Mouse (Mus musculus) heart, adult 18-20 months (tissue): Measurements from ENCODE around the gene Psmb10. TPM values are rescaled to one million over a fixed set of nuclear protein-coding genes. Genes with fewer than 3 reads are reported as not detected.
A peak's percentile ranks its signal among the peaks of the same experiment; 100 is the strongest.
"Not testable (repeated sequence)": the region's sequence is repeated elsewhere in the genome, so short reads cannot be mapped to it uniquely, and the experiment has no call there.

ENCODE experiments used
- DNase-seq, 2 experiments: peaks; one replicate each; pipeline ENCODE4 v3.0.0; 2021 to 2022; ENCODE audit warnings: mixed read lengths in 1 of 2
- long read RNA-seq, 2 experiments: library from polyadenylated mRNA; stranded (forward); transcript quantifications; one replicate each; pipeline ENCODE4 v2.0.0; 2021
- total RNA-seq, 2 experiments: library from RNA; stranded (reverse); gene quantifications; 2 replicates each; pipeline ENCODE4 v1.2.3; 2021

Psmb10 gene
- 10 to 100 TPM; 72.5 to 92.1 TPM for total RNA-seq
- long read RNA-seq, experiment 1, transcript Psmb10-201 (8 exons, 1,311 nt) = major isoform, 36 of 40 reads
- long read RNA-seq, experiment 1, partial matches to known transcripts = 2 of 40 reads
- long read RNA-seq, experiment 1, other reads (novel, unspliced or antisense) = 2 of 40 reads
- long read RNA-seq, experiment 2, transcript Psmb10-201 (8 exons, 1,311 nt) = major isoform, 25 of 33 reads
- long read RNA-seq, experiment 2, partial matches to known transcripts = 5 of 33 reads
- long read RNA-seq, experiment 2, other reads (novel, unspliced or antisense) = 2 of 33 reads

DNA sequence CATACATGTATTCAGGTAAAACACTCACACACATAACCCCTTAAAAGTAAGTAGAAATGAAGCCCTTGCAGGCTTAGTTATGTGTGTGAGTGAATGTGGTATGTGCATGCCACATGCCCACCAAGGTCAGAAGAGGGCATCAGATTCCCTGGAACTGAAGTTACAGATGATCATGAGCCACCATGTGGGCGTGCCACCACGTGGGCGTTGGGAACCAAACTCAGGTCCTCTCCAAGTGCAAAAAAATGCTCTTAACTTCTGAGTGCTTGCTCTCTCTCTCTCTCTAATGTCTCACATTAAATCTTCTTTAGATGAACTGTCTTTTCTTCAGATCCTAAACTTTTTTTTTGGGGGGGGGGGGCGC is at the start of gene Psmb10:
TSS of gene Psmb10 (minus strand) at position 139 of the 364 bp plus-strand sequence.
- DNase-seq = peak in 1 of 2 experiments; percentile 41

DNA sequence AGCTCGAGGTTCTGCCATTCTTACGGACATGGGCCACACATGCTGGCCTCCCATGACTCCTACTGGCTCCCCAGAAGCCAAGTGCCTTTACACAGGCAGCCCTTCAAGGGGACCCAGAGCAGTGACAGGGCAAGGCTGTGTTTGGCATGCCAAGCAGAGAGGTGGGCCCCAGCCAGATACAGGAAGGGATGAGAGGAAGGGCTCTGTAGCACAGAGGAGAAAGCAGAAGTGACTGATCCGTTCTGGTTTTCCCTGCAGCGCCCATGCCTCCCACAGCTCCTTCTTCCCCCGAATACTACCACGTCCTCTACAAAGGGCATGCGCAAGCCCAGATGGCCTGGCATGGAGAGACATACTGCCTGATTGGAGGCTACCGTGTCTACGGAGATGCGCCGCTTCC is 45.2 kb upstream of the Psmb10 start:
- DNase-seq = not testable (repeated sequence)

DNA sequence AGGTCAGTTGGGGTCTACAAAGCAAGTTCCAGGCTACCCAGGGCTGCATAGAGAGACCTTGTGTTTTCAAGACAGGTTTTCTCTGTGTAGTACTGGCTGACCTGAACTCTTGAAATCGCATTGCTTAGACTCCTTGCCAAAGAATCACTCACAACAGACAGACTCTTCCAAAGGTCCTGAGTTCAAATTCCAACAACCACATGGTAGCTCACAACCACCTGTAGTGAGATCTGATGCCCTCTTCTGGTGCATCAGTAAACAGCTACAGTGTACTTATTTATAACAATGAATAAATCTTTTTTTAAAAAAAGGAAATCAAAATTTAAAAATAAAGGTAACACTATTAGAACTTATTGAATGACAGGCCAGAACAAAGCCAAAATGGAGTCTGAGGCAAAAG is 42.9 kb upstream of the Psmb10 start:
- DNase-seq = no peak

DNA sequence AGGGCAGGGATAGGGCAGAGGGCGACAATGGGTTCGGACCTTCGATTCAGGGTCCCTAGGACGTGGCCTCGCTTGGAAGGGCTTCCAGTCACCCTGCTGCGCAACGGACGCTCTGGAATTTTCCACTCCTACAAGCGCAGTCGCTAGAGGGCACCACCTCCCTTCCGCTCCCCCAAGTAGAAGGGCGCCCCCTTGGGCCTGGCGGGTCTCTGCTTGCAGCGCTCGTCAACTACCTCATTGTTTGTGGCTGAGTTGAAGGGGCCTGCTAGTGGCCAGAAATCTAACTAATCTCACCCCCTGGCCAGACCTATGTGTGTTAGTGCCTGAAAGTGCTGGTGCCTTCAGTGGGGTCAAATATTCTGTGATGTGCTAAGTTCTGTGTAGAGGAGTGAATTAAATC is 41.1 kb upstream of the Psmb10 start, which contains the start of gene Dpep3:
TSS of gene Dpep3 (minus strand) at position 105 of the 400 bp plus-strand sequence.
- no peak for DNase-seq

GRCm38 (mm10) chr8:105975363-105975762 is 37.1 kb upstream of the Psmb10 start:
- DNase-seq = no peak

DNA sequence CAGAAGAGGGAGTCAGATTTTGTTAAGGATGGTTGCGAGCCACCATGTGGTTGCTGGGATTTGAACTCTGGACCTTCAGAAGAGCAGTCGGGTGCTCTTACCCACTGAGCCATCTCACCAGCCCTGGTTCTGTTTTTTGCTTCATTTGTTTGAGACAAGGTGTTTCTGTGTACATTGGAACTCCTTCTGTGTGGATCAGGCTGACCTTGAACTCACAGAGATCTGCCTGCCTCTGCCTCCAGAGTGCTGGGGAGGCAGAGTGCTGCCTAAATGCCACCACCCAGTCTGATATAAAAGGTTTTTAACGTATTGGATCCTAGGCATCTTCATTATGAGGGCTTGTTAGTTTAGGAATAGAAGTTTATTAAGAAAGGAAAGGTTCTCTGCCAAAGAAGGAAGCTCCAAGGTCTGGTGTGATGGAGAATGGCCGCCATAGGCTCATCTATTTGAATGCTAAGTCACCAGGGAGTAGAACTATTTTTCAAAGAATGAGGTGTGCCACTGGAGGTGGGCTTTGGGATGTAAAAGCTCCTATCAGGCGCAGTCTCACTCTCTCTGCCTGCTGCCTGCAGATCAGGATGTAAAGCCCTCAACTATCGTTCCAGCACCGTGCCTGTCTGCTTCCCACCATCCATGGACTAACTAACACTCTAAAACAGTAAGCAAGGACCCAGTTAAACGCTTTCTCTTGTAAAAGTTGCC is 32.9 kb upstream of the Psmb10 start:
- DNase-seq = no peak

DNA sequence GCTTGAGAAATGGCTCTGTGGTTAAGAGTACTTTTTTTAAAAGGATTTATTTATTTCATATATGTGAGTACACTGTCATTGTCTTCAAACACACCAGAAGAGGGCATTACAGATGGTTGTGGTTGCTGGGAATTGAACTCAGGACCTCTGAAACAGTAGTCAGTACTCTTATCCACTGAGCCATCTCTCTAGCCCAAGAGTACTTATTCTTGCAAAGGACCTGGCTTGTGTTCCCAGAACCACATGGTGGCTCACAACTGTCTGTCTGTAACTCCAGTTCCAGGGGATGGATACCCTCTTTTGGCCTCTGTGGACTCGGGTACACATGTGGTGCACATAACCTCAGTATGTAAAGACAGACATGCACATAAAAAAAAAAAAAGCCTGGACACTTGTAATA is 31.1 kb upstream of the Psmb10 start:
- DNase-seq = no peak

DNA sequence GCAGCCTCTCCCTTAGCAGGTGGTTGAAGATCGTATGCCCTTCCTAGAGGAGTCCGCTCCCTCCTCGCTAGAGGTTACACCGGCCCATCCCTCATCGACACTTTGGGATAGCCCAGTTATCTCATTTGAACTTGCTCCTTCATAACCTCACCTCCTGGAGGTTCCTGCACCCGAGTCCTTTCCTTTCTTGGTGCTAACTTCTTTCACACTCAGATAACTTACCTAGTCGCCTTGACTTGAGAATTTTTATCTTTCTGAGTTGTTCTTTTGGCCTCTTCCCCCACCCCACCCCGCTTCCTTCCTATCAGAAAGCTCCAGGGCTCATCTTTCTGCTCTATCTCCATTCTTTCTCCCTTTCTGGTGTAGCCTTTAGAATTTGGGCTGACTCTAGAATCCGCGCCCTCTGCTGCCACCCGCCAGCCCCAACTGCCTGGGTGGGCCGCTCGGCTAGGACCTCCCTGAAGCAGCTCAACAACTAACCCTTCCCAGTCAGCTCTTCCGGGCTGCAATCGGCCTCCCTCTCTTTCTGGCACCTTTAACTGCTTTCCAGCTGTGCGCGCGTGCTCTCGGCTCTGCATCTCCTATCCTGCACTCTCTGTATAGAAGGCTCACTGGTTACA is 28.6 kb upstream of the Psmb10 start:
- DNase-seq = peak; percentile 34 to 61

- peak; percentile 89 to 90 for DNase-seq
These were observed 27.7 kb upstream of the Psmb10 start, which contains the start of gene Slc12a4 for GRCm38 (mm10) chr8:105965905-105966341. Gene Slc12a4 (minus strand): TSS chr8:105966097.

- peak; percentile 68 to 81 for DNase-seq
These were observed 27.1 kb upstream of the Psmb10 start for GRCm38 (mm10) chr8:105965266-105965904.

- peak in 1 of 2 experiments; percentile 32 for DNase-seq
These were observed 26.4 kb upstream of the Psmb10 start for GRCm38 (mm10) chr8:105964506-105965265.

GRCm38 (mm10) chr8:105961536-105961935 is 23.3 kb upstream of the Psmb10 start:
- DNase-seq = peak in 1 of 2 experiments; percentile 2

- no peak for DNase-seq
These were observed 22.9 kb upstream of the Psmb10 start for GRCm38 (mm10) chr8:105961101-105961500.

GRCm38 (mm10) chr8:105959350-105959749 is 21.1 kb upstream of the Psmb10 start:
- peak; percentile 58 to 64 for DNase-seq

DNA sequence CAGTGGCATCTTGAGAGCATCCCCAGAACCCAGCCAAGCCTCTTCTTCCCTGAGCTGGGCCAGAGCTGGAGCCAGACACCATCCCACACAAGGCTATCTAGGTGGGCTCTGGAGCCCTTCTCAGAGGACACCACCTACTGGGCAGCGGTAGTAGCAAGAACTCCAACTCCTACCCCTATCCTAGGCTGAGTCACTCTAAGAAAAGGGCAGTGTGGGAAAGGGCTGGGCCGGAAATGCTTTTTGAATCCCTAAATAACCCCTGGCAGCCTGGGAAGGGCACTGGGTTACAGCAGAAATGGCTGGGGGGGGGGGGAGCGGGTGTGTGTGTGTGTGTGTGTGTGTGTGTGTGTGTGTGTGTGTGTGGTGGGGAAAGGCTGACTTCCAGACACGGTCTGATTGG is 19.6 kb upstream of the Psmb10 start:
- DNase-seq = peak; percentile 60 to 78

DNA sequence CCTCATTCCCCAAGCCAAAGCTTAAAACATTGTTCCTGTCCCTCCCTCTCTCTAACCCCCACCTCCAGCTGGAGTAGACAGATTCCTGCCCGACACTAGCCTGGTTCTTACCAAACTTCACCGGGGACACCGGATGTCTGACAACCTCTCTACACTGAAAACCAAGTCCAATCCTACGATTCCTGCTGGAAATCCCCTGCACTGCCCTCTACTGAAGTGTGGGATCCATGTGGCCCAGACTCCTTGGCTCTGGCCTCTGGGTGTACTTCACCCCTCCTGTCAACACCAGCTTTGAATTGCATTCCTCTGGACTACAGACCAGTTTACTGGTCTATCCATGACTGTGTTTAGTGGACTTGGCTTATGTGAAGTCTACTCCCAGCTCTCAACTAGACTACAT is 18.3 kb upstream of the Psmb10 start:
- DNase-seq = peak; percentile 45 to 54

DNA sequence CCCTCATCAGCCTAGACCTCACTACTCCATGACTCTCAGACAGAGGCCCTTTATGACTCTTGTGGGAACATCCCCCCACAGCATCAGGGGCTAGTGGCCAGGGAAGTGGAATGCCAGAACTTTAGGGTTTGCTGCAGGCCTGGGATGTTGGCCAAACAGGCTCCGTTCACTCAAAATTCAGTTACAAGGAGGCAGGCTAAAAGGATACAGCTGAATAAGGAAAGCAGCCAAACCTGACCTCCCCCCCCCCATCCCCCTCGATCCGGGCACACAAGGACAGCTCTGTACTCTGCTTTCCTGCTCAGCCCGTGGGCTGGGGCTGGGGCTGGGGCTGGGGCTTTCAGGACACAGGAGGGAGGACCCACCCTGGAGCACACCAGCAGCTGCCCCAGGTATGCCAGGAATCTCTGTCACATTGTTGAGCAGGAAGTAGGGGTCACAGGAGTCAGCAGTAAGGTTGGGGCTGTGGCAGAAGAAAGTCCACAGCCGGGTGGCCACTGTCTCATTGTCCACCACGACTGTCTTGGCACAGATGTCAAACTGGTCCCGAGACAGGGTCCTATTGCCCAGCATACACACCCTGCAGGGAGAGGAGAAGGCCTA is 12.9 kb upstream of the Psmb10 start:
- DNase-seq = peak; percentile 58 to 65

DNA sequence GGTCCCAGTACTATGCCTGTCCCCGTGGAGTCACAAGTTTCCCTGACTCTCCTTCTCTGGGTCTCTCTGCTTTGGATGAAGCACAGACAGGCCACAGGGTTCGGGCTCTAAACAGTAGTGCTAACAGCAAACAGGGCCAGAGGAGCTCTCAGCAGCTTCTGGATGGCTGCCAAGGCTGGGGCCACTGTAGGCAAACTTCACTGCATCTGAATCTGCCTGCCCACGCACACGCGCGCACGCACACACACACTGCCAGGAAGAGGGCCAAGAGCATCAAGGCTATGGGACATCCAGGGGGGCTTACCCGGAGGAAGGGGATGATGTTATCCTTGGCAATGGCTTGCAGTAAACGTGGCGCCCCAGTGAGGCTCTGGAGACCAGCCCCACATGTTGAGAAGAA is 11.1 kb upstream of the Psmb10 start:
- DNase-seq = peak; percentile 42 to 62

GRCm38 (mm10) chr8:105943321-105943739 is 5.1 kb upstream of the Psmb10 start, which contains the start of gene Lcat:
Gene Lcat (minus strand): TSS chr8:105943382.
- DNase-seq = peak in 1 of 2 experiments; percentile 41

GRCm38 (mm10) chr8:105942542-105942941 is 4.3 kb upstream of the Psmb10 start:
- DNase-seq = no peak

GRCm38 (mm10) chr8:105942026-105942425 is 3.8 kb upstream of the Psmb10 start:
- no peak for DNase-seq
